Mouse (Mus musculus) myocyte (in vitro differentiated cells): ENCODE results near the gene Mgll.

ENCODE experiments used
- POLR2AphosphoS2 ChIP-seq: IDR thresholded peaks from one replicate; pipeline ENCODE4 v1.6.1; 2011; ENCODE audit warnings: low read depth, control low read depth; ENCODE audit not compliant: insufficient read length
- USF1 ChIP-seq: IDR thresholded peaks from one replicate; pipeline ENCODE4 v1.6.1; 2011; ENCODE audit warnings: low read depth, mild to moderate bottlenecking, control low read depth, moderate library complexity

- TF ChIP-seq USF1 = no peak
- no peak for TF ChIP-seq POLR2AphosphoS2
Observed at GRCm38 (mm10) chr6:88767740-88768139, 43.5 kb downstream of the Mgll start.
